Mouse (Mus musculus) adrenal gland, adult 2 months (tissue): ENCODE measurements around the gene Psat1. TPM values are rescaled to one million over a fixed set of nuclear protein-coding genes. Genes with fewer than 3 reads are reported as not detected.

Experiments used
- DNase-seq: peaks from one replicate; pipeline ENCODE4 v3.0.0; 2021
- polyA plus RNA-seq: library from polyadenylated mRNA; depleted of rRNA; stranded (reverse); fragments of >200 nt; gene quantifications from 2 replicates; pipeline ENCODE4 v1.2.3, GENCODE M21; 2012; rRNA removed
- total RNA-seq, 2 experiments: library from RNA; stranded (reverse); gene quantifications; 2 replicates each; pipeline ENCODE4 v1.2.3; 2021

The Psat1 gene
- total and polyA plus RNA-seq, 3 experiments: 7.6 to 130 (median 33.2) TPM

GRCm38 (mm10) chr19:15866126-15866525 is 81.0 kb downstream of the Psat1 start:
- DNase-seq: no peak

DNA sequence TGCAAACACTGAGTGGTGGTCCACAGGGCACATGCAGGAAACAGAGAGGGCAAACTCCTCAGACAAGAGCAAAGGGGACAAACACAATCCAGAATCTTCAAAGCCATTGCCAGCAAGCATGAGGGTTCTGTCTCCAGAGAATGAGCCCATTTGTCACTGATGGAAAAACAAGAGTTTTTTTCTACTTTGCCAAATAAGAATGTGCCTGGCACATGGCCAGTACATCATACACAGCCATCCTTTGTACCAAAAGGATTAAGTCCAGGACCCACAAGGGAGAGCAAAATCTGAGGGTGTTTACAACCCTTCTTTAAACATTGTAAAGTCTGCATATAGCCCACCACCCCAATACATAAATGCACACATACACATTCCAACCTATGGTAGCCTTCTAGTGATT is 81.7 kb downstream of the Psat1 start:
- no peak for DNase-seq

GRCm38 (mm10) chr19:15864129-15864528 is 83.0 kb downstream of the Psat1 start:
- no peak for DNase-seq

GRCm38 (mm10) chr19:15855379-15855778 is 91.8 kb downstream of the Psat1 start:
- DNase-seq: no peak

Other genes starting within 250 kb of the Psat1 start
- gene Cep78, start 37.7 kb upstream of the Psat1 start, total RNA-seq: 1 to 10 TPM; 6.9 to 8.8 TPM
- 4.7 and 5.7 TPM in 2 replicates for gene Cep78, start 37.7 kb upstream of the Psat1 start, polyA plus RNA-seq
- 10 to 100 TPM; 49.7 to 62.5 TPM for gene Gnaq, start 185.5 kb upstream of the Psat1 start, total RNA-seq
- 6.9 and 7.8 TPM in 2 replicates for gene Gnaq, start 185.5 kb upstream of the Psat1 start, polyA plus RNA-seq